Mouse (Mus musculus) right cerebral cortex, postnatal 36 days (tissue): ENCODE data around the gene Olfm2.
A peak's percentile ranks its signal among the peaks of the same experiment; 100 is the strongest.

Experiments used
- DNase-seq, 2 experiments: peaks; one replicate each; pipeline ENCODE4 v3.0.0; 2022; ENCODE audit warnings: low spot score in 2 of 2, mixed read lengths in 1 of 2

The Olfm2 gene

DNA sequence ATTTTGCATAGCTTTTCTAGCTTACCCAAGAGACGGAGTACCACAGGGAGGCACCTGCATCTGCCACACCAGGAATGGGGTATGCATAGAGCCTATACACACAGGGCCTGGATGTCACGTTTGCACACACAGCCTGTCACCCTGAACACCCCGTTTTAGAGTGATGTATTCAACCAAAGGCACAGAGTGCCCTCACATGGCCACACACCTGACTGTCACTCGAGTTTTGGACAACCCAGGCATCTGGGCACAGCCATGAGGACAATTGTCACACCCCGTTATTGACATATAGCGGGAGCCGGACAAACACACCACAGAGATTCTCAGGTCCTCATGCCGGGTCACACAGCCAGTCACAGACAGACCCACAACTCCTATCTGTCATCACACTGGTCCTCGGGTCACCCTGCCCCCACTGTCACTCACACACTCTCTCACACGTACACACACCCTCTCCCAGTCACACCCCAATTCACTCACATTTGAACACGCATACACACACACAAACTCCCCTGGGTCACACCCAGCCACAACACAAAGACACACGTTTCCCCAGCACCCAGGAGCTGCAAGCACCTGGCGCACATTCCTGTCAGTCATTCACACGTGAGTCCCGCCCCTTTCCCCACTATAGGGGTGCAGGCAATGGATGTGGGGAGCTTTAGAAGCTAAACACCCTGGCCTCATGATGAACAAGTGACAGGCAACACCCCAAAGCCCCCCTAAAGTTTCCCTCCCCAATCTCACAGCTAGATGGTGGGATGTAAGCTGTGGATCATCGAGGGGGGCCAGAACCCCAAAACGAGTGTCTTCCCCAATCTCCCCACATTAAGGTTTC, 801 bp downstream of the Olfm2 start:
- DNase-seq, result no peak

- DNase-seq, result no peak
Observed at GRCm38 (mm10) chr9:20743946-20744738, 2.0 kb downstream of the Olfm2 start.

- peak; percentile 68 to 74 for DNase-seq
Observed at GRCm38 (mm10) chr9:20740407-20740806, 5.7 kb downstream of the Olfm2 start.

DNA sequence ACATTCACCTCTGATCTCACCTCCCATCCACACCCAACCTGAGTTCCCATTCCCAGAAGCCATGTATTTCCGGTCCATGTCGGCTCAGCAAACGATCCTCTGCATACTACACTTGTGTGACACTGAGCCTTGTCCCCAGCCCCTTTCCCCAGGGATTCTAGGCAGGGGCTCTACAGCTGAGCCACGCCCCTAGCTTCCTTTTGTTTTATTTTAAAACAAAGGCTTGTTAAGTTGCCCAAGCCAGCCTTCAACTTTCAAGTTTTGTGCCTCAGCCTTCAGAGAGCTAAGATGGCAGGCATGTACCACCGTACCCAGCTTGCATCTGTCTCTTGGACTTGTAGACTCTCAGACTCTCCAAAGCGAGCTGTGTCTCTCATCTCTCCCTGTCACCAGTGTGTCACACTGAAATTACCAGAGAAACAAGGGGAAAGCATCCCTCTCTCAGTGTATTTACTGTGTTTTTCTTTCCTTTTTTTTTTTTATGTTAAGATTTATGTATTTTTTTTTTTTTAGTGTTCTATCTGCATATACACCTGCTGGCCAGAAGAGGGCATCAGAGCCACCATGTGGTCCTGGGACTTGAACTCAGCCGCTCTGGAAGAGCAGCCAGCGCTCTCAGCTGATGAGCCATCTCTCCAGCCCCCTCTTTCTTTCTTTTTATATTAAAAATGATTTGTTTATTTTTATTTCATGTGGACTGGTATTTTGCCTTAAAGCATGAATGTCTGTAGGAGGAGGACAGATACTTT, 7.7 kb downstream of the Olfm2 start:
- no peak for DNase-seq

GRCm38 (mm10) chr9:20737227-20737626, 8.9 kb downstream of the Olfm2 start:
- DNase-seq, result no peak

- no peak for DNase-seq
Observed at GRCm38 (mm10) chr9:20734692-20735091, 11.5 kb downstream of the Olfm2 start.

- no peak for DNase-seq
Observed at GRCm38 (mm10) chr9:20731797-20732196, 14.4 kb downstream of the Olfm2 start.

- DNase-seq, result no peak
Observed at GRCm38 (mm10) chr9:20729451-20729850, 16.7 kb downstream of the Olfm2 start.

GRCm38 (mm10) chr9:20727601-20728113, 18.5 kb downstream of the Olfm2 start:
- no peak for DNase-seq

DNA sequence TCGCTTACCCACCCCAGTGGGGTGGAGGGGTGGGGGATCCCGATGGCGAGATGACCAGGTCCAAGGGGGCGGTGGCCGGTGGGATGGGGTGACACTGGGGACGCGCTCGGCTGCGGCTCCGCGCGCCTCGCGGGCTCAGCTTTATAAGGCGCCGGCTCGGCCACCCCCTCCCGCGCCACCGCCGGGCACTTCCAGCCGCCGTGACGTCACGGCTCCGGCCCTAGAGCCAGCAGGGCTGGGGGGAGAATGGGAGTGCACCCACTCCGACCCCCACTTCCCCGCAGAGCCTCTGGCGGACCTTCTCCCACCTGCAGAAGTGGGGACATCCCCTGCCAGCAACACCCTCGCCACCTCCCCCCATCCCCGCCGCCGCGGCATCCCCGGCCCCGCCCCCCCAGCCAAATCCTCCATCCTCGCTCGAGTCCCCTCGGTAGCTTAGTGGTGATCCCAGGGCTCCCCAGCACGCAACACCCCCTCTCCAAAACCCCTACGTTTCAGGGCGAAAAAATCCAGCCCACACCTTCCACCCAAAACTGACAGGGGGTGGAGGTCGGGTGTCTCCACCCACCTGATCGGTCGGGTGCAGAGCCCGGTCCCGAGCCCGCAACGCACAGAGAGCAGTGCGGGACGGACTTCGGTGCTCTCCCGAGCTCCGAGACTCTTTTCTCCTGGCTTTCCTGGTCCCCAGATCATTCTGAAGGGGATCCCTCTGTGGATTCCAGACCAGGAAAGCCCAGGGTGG, 19.1 kb downstream of the Olfm2 start:
- DNase-seq, result peak in 1 of 2 experiments; percentile 55

- DNase-seq, result no peak
Observed at GRCm38 (mm10) chr9:20726134-20726858, 19.9 kb downstream of the Olfm2 start.

GRCm38 (mm10) chr9:20721582-20721981, 24.6 kb downstream of the Olfm2 start:
- DNase-seq, result no peak

- DNase-seq, result no peak
Observed at GRCm38 (mm10) chr9:20715332-20715731, 30.8 kb downstream of the Olfm2 start.

DNA sequence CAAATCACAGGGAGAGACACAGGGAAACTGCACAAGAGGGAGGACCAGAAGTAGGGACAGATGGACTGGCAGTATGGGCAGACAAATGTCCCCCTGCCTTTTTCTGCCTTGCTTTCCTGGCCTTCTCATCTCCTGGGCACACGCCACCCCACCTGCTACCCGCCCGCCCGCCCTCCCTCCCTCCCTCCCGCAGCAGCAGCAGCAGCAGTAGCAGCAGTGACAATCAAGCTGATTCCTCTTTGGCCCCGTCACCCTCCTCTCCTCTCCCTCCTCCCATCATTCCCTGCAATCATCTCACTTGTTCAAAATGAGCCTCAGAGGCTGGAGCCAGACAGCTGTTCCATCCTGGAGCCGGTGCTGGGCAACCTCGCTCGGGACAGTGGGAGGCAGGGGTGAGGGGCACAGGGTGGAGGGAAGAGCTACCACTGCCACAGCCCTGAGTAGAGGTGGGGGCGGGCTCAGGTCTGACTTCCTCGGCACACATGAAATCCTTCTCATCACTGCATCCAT, 32.6 kb downstream of the Olfm2 start:
- DNase-seq, result no peak

DNA sequence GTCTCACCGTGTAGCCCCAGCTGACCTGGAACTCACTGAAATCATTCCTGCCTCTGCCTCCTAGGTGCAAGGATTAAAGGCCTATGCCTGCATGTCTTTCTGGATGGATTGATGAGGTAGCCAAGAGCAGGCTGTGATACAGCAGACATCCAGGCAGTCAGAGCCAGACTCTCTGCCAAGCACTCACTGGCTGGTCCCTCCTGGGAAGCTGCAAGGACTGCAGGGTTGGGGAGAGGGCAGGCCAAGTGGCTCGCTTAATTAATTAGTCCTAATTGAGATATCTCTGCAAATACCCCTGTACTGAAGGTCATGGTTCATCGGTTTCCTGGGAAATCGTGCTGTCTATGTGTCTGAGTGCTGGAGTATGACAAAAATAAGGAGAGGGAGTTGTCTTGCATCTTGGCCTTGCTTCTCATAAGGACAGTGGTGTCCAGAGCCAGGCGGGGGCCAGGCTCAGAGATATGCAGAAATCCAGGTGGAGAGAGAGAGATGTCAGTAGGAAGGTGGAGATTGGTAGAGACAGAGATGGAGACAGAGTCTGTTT, 33.1 kb downstream of the Olfm2 start:
- no peak for DNase-seq

GRCm38 (mm10) chr9:20710471-20710870, 35.7 kb downstream of the Olfm2 start:
- DNase-seq, result no peak

DNA sequence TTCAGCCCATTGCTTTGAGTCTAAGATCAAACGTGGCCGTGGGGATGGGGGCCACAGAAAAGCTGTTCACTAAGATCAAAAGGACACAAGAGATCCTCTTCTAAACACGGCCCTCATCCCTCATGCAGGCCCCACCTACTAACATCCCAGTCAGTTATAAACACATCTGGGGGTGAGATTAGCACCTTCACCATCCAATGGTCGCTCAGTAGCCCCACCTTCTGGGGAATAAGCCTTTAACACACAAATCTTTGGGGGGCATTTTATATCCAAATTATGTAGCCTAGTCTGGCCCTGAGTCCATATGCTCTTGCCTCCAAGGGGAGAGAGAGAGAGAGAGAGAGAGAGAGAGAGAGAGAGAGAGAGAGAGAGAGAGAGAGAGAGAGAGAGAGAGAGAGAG, 40.2 kb downstream of the Olfm2 start:
- no peak for DNase-seq

- DNase-seq, result no peak
Observed at GRCm38 (mm10) chr9:20705420-20705819, 40.7 kb downstream of the Olfm2 start.

DNA sequence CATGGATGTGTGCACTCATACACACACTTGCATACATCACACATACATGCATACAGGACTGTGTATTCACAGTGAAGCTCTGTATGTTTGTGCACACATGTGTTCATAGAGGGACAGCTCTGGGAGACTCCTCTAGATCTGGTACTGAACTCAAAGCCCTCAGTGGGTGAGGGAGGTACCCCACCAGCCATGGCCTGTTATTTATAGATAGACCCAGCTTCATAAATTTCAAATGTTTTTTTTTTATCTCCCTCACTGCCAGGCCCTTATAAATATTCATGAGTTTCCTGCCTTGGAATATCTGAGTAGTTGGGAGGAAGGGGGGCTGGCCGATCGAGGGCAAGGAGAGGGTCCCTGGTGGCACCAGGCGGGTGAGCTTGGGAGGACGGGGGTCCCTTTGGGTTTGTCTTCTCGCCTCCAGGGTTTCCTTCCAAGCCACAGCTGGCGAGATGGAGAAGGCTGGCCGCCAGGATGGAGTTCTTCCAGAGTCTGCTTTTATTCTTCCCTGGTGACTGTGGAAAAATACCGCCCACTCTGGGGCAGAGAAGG, 42.2 kb downstream of the Olfm2 start:
- DNase-seq, result no peak

DNA sequence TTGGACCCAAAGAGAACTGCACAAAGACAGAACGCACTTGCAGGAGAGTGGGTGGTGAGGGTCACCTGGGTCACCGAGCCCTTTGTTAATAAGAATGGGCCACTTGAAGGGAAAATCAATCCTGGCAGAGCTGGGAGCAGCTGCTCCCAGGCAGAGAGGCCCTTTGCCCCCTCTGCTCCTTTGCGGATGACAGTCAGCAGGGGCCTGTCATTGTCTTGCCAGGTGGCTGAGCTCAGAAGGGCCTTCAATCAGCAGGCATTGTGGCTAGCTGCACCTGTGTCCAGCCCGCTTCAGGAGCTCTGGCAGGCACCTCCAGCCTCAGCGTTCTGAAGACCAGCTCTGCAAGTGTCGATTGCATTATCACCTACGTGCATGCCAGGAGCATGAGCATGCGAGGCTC, 48.7 kb downstream of the Olfm2 start:
- DNase-seq, result no peak
